Mouse (Mus musculus) myocyte (in vitro differentiated cells): ENCODE data around the gene Hist1h4i.

ENCODE experiments used
- CEBPB ChIP-seq: IDR thresholded peaks from 2 replicates; pipeline ENCODE4 v1.6.1; 2011; ENCODE audit warnings: mild to moderate bottlenecking, moderate library complexity; ENCODE audit not compliant: poor library complexity, insufficient read depth, severe bottlenecking
- E2F4 ChIP-seq: IDR thresholded peaks from one replicate; pipeline ENCODE4 v1.6.1; 2011; ENCODE audit warnings: mild to moderate bottlenecking, control low read depth, moderate library complexity; ENCODE audit not compliant: insufficient read depth
- MAX ChIP-seq: IDR thresholded peaks from one replicate; pipeline ENCODE4 v1.6.1; 2011; ENCODE audit warnings: low read depth, mild to moderate bottlenecking, control low read depth
- MYOD1 ChIP-seq, 3 experiments: IDR thresholded peaks; one replicate each; pipeline ENCODE4 v1.6.1; 2011; ENCODE audit warnings: control low read depth in 2 of 3, low read depth in 2 of 3, mild to moderate bottlenecking in 2 of 3, moderate library complexity in 1 of 3; ENCODE audit not compliant: insufficient read length in 2 of 3, control insufficient read depth in 1 of 3
- POLR2A ChIP-seq: IDR thresholded peaks from one replicate; pipeline ENCODE4 v1.6.1; 2011; ENCODE audit warnings: low read depth, mild to moderate bottlenecking, control low read depth, moderate library complexity; ENCODE audit not compliant: insufficient read length
- POLR2AphosphoS2 ChIP-seq: IDR thresholded peaks from one replicate; pipeline ENCODE4 v1.6.1; 2011; ENCODE audit warnings: low read depth, control low read depth; ENCODE audit not compliant: insufficient read length
- SRF ChIP-seq: IDR thresholded peaks from one replicate; pipeline ENCODE4 v1.6.1; 2011; ENCODE audit warnings: low read depth; ENCODE audit not compliant: control insufficient read depth, insufficient read length
- TCF12 ChIP-seq: IDR thresholded peaks from one replicate; pipeline ENCODE4 v1.6.1; 2011; ENCODE audit warnings: mild to moderate bottlenecking, control low read depth; ENCODE audit not compliant: poor library complexity, insufficient read depth, severe bottlenecking
- TCF3 ChIP-seq: IDR thresholded peaks from one replicate; pipeline ENCODE4 v1.6.1; 2011; ENCODE audit warnings: low read depth, control low read depth; ENCODE audit not compliant: insufficient read length
- USF1 ChIP-seq: IDR thresholded peaks from one replicate; pipeline ENCODE4 v1.6.1; 2011; ENCODE audit warnings: low read depth, mild to moderate bottlenecking, control low read depth, moderate library complexity

DNA sequence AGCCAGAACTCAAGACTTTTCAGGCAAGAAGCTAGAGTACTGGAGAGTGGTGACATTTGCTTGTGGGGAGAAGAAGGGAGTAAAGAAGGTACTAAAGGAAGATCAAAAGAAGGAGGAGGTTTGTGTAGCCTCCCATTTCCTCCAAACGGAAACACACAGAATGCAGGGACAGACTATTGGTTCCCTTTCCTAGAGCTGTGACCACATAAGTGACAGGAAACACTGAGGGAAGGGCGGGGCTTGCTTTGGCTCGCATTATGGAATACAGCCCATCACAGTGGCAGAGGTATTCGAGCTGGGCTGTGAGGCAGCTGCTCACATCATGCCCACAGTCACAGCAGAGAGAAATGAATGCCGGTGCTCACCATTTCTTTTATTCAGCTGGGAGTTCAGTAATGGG lies 39.3 kb downstream of the Hist1h4i start:
- TF ChIP-seq POLR2A (no peak), SRF (no peak), POLR2AphosphoS2 (no peak), MAX (no peak), TCF12 (no peak), USF1 (no peak), CEBPB (no peak), MYOD1 (IDR thresholded peaks at IDR 0.05; ENCODE audit: control insufficient read depth in 1 of 3, insufficient read length in 2 of 3, low read depth in 2 of 3) (no peak), E2F4 (no peak), TCF3 (no peak)
